Mouse (Mus musculus) megakaryocyte, embryonic 14.5 days (primary cell): ENCODE measurements around the gene Ndufb4. TPM values are rescaled to one million over a fixed set of nuclear protein-coding genes. Genes with fewer than 3 reads are reported as not detected.

ENCODE experiments used
- H3K27me3 ChIP-seq: replicated peaks from 2 replicates; pipeline ENCODE3; 2012; ENCODE audit warnings: inconsistent platforms
- H3K36me3 ChIP-seq: replicated peaks from 2 replicates; pipeline ENCODE3; 2012; ENCODE audit warnings: low read length, inconsistent platforms, mixed read lengths
- H3K4me1 ChIP-seq: 2 replicates; pipeline ENCODE4 v1.6.1; 2012; ENCODE audit warnings: inconsistent platforms
- H3K4me3 ChIP-seq: replicated peaks from 2 replicates; pipeline ENCODE3; 2012; ENCODE audit warnings: moderate library complexity, mild to moderate bottlenecking, inconsistent platforms
- H3K9me3 ChIP-seq: 2 replicates; pipeline ENCODE4 v1.6.1; 2012; ENCODE audit warnings: inconsistent platforms
- FLI1 ChIP-seq: IDR thresholded peaks from 2 replicates; pipeline ENCODE4 v1.6.1; 2012; ENCODE audit warnings: low read length, inconsistent platforms, mixed read lengths
- GATA1 ChIP-seq: IDR thresholded peaks from 3 replicates; pipeline ENCODE4 v1.6.1; 2012; ENCODE audit warnings: mixed read lengths, low read length, inconsistent platforms, borderline replicate concordance
- polyA plus RNA-seq: library from polyadenylated mRNA; stranded (reverse); fragments of >175 nt; gene quantifications from 2 replicates; pipeline ENCODE4 v1.2.3, GENCODE M21; 2012; ENCODE audit warnings: low replicate concordance; ENCODE audit not compliant: insufficient read depth

Ndufb4 gene
- polyA plus RNA-seq, 1 experiment = 34.3 TPM

DNA sequence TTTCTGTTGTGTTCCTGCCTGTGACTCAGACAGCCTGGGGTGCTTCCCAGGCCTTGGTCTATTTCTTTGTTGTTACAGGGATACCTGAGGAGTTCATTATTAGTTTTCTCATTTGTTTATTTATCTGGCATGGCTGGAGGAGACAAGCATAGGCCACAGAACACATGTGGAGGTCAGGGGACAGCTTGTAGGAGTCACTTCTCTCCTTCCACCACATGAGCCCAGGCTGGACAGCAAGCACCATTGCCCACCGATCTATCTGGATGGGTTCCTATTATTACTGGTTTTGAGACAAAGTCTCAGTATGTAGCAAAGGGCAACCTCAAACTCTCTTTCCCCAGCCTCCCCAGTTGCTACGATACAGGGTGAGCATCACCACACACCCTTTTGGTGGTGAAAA, 26.0 kb upstream of the Ndufb4 start:
- H3K27me3 ChIP-seq = peaks cover 4% of the 10 kb centered on the region
- H3K36me3 ChIP-seq = no peaks in the 10 kb centered on the region
- H3K9me3 ChIP-seq = peaks cover 3% of the 10 kb centered on the region; the same call in 1 of the 2 replicates
- TF ChIP-seq GATA1 (no peak), FLI1 (no peak)
- peaks cover 42% of the 10 kb centered on the region for H3K4me1 ChIP-seq
- H3K4me3 ChIP-seq = no peak overlapping the region

- no peak for TF ChIP-seq GATA1
- no peak for TF ChIP-seq FLI1
- Histone ChIP-seq H3K4me1 (peaks cover 16% of the 10 kb centered on the region), H3K4me3 (no peak overlapping the region), H3K27me3 (peaks cover 2% of the 10 kb centered on the region), H3K9me3 (peaks cover 10% of the 10 kb centered on the region; the same call in 1 of the 2 replicates), H3K36me3 (no peaks in the 10 kb centered on the region)
Observed at GRCm38 (mm10) chr16:37677586-37677985, 23.3 kb upstream of the Ndufb4 start.

- no peak overlapping the region for H3K4me3 ChIP-seq
- no peaks in the 10 kb centered on the region for H3K36me3 ChIP-seq
- peaks cover 10% of the 10 kb centered on the region; the same call in 1 of the 2 replicates for H3K9me3 ChIP-seq
- no peak for TF ChIP-seq GATA1
- TF ChIP-seq FLI1 = no peak
- peaks cover 2% of the 10 kb centered on the region for H3K27me3 ChIP-seq
- peaks cover 7% of the 10 kb centered on the region; the same call in 1 of the 2 replicates for H3K4me1 ChIP-seq
Observed at GRCm38 (mm10) chr16:37676677-37677072, 22.4 kb upstream of the Ndufb4 start.

- H3K36me3 ChIP-seq = no peaks in the 10 kb centered on the region
- no peak overlapping the region for H3K4me3 ChIP-seq
- peaks cover 7% of the 10 kb centered on the region; the same call in 1 of the 2 replicates for H3K4me1 ChIP-seq
- H3K27me3 ChIP-seq = peaks cover 2% of the 10 kb centered on the region
- H3K9me3 ChIP-seq = peaks cover 10% of the 10 kb centered on the region; the same call in 1 of the 2 replicates
- TF ChIP-seq FLI1 (no peak), GATA1 (no peak)
Observed at GRCm38 (mm10) chr16:37676024-37676676, 21.9 kb upstream of the Ndufb4 start.

GRCm38 (mm10) chr16:37675326-37675725, 21.1 kb upstream of the Ndufb4 start:
- Histone ChIP-seq H3K4me3 (no peak overlapping the region), H3K4me1 (peaks cover 2% of the 10 kb centered on the region; the same call in 1 of the 2 replicates), H3K36me3 (no peaks in the 10 kb centered on the region), H3K9me3 (peaks cover 10% of the 10 kb centered on the region; the same call in 1 of the 2 replicates), H3K27me3 (peaks cover 2% of the 10 kb centered on the region)
- no peak for TF ChIP-seq FLI1
- TF ChIP-seq GATA1 = no peak

DNA sequence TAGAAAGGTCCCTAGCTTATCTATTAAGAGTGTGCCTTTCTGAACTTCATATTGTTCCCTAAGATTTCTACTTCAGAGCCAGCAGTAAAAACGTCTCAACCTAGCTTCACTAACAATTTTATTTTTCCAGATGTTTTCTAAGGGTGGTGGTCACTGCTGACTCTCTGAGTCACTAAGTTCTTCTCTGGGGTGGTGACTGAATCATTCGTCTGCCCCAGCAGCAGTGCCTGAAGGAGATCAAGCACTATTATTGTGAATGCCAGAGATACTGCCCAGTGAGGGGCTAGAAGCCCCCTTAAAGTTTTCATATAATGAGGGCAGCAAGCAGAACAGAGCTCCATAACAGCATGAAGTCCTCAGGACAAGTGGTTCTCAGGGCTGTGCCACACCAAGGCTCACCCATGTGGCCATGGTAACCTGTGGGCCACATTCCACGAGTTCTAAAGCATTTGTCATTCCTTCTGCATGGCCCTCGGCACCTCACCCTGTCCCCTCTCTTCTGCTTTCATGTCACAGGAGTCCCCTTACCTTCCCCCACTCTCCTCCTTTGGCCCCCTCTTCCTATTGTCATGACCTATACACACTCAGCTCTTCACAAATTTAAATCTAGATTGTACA, 16.5 kb upstream of the Ndufb4 start:
- no peak for TF ChIP-seq FLI1
- TF ChIP-seq GATA1 = no peak
- Histone ChIP-seq H3K4me3 (no peak overlapping the region), H3K9me3 (peaks cover 19% of the 10 kb centered on the region), H3K36me3 (no peaks in the 10 kb centered on the region), H3K4me1 (no peaks in the 10 kb centered on the region), H3K27me3 (no peaks in the 10 kb centered on the region)

DNA sequence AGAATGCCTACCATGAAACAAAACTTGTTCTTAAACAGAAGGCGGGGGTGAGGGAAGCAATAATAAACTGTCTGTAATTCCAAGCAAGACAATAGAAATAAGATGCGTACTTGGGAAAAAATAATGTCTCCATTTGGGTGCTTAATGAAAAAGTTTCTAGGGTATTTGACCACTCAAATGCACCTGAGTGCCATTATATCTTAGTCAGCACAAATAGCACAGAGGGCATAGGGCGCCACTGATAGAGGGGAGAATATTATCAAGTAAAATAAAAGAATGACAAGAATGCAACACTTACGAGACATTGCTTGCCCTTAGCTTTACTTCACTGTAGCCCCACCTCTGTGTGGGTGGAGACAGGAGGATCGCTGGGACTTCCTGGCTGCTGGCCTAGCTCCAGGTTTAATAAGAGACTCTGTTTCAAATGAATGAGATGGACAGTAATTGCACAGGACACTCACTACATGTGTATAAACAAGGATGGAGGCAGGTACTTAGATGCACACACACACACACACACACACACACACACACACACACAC, 11.2 kb upstream of the Ndufb4 start:
- H3K9me3 ChIP-seq = peaks cover 9% of the 10 kb centered on the region
- no peaks in the 10 kb centered on the region; the same call in 1 of the 2 replicates for H3K4me1 ChIP-seq

DNA sequence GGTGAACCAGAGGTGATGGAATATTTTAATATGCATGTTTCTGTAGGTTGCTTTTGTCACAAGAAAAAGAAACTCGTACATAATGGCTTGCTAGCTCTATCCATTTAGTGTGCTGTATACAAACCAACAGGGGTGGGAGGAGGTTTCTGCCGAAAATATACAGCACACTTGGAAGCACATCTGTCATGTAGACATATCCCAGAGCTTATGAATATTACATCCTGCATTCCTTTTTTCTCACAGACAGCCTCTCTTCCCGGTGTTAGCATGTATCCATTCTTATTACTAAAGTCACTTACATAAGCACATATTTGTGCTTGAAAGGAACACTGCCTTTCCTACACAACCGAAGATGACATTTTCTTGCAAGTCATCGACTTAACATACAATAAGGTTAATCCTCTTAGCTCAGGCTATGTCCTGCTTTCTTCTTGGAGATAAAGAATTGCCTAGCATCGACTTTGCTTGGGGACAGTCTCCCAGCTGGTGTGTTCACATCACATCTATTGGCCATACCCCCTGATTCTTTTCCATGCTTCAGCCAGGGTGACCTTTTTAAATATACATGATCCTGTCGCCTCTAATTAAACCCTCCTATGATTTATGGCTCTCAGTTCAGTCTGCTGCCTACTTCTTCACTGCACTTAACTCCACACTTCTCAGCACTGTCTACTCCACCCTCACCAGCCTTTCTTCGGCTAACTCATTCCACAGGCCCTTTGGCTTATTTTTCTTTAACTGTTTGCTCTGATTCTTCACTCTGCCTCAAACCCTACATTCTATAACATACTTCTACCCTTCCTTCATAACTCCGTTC, 9.6 kb upstream of the Ndufb4 start:
- H3K9me3 ChIP-seq = peaks cover 9% of the 10 kb centered on the region
- no peaks in the 10 kb centered on the region; the same call in 1 of the 2 replicates for H3K4me1 ChIP-seq
- H3K27me3 ChIP-seq = no peaks in the 10 kb centered on the region
- TF ChIP-seq GATA1 (no peak), FLI1 (no peak)
- no peak overlapping the region for H3K4me3 ChIP-seq
- no peaks in the 10 kb centered on the region for H3K36me3 ChIP-seq

More for the DNA sequence above, 11.2 kb upstream of the Ndufb4 start:
- Histone ChIP-seq H3K4me3 (no peak overlapping the region), H3K36me3 (no peaks in the 10 kb centered on the region), H3K27me3 (no peaks in the 10 kb centered on the region)
- TF ChIP-seq GATA1 = no peak
- no peak for TF ChIP-seq FLI1

- Histone ChIP-seq H3K9me3 (no peaks in the 10 kb centered on the region), H3K4me1 (peaks cover 32% of the 10 kb centered on the region), H3K4me3 (no peak overlapping the region), H3K36me3 (peaks cover 2% of the 10 kb centered on the region), H3K27me3 (no peaks in the 10 kb centered on the region)
- no peak for TF ChIP-seq FLI1
- TF ChIP-seq GATA1 = no peak
Observed at GRCm38 (mm10) chr16:37656796-37657195, 2.5 kb upstream of the Ndufb4 start.
